9 mouse cellular contexts compared by ENCODE assay signal in the genomic region with DNA sequence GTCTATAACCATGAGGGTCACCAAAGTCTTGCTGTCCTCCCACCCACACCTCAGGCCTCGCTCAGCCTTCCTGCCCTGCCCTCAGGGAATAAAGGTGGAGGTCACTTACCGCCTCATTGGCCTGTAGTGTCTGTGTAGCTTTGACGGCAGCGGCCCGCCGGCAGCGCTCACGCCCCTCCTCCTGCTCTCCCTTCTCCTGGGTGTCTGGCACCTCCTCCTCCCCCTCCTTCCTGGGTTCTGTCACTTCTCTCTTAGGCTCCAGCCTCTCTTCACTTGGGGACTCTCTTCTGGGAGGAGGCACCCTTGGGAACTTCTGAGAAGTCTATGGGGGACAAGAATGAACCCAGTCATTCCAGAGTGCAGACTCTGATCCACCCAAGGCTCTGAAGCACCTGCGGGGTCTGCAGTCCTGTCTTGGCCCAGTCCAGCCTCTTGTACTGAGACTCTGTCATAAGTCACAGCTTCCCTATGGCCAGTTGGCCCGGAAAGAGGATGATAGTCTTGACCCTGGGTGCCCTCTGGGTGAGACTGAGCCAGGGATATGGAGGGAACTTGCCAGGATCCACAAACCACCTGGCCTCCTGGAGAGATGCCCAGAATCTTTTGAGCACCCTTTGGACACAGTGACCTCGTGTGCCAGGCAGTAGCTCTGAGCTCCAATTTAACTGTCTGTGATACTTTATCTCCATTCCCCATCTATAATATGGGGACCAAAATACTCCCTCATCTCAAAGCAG. TPM values are rescaled to one million over a fixed set of nuclear protein-coding genes. Genes with fewer than 3 reads are reported as not detected.
DNase-seq lines count a peak whose midpoint lies in the region; ATAC-seq and TF ChIP-seq lines count a peak whose summit lies in the region.
"Had no signal": no experiment of that assay in that cellular context is flagged by ENCODE, and none has a peak within 500 bp of the region (broad histone marks: within the 10 kb centered on the region; RNA-seq: fewer than 3 reads in every experiment).

No protein-coding gene starts in this region.

- no peaks in the 10 kb centered on the region; the same call in none of the 2 replicates for H3K36me3 ChIP-seq in kidney, adult 2 months (ENCODE audit: control insufficient read depth, insufficient read depth, low read length)
- peaks cover 92% of the 10 kb centered on the region for H3K36me3 ChIP-seq in kidney, embryonic 15.5 days
- H3K36me3 ChIP-seq in heart, embryonic 12.5 days: peaks cover 79% of the 10 kb centered on the region

- H3K27me3 ChIP-seq in kidney, adult 2 months (replicated peaks; ENCODE audit: control insufficient read depth, insufficient read depth, low read length): no peaks in the 10 kb centered on the region
- H3K27me3 ChIP-seq in kidney, embryonic 15.5 days: no peaks in the 10 kb centered on the region
- H3K27me3 ChIP-seq in cerebellum, adult 2 months (ENCODE audit: control insufficient read depth, insufficient read depth, low read length): no peaks in the 10 kb centered on the region
- H3K27me3 ChIP-seq in heart, embryonic 12.5 days (replicated peaks): no peaks in the 10 kb centered on the region
- H3K27me3 ChIP-seq: hindbrain, embryonic 15.5 days had no signal

- no peak overlapping the region for H3K4me3 ChIP-seq in kidney, adult 2 months (ENCODE audit: insufficient read depth, low read depth, low read length)
- no peak overlapping the region for H3K4me3 ChIP-seq in kidney, embryonic 15.5 days (replicated peaks)
- H3K4me3 ChIP-seq in cerebellum, adult 2 months (replicated peaks; ENCODE audit: insufficient read depth, low read depth, low read length): no peak overlapping the region
- no peak overlapping the region for H3K4me3 ChIP-seq in heart, embryonic 12.5 days
- H3K4me3 ChIP-seq: hindbrain, embryonic 15.5 days had no signal

- DNase-seq in kidney, adult 2 months: peak; percentile 95
- peak; percentile 94 to 97 for DNase-seq in cerebellum, adult 2 months
- peak; percentile 76 for DNase-seq in lung, postnatal 14 days
- DNase-seq in right cerebral cortex, postnatal 25 days: no peak
- DNase-seq in urinary bladder, adult 2 months (ENCODE audit: low spot score): no peak
- DNase-seq in thymus, postnatal 4 days: no peak

- WGBS in kidney, adult 2 months: 29% methylated on average over 11 of the region's 11 CpGs
- WGBS in kidney, embryonic 15.5 days: 49% methylated on average over 11 of the region's 11 CpGs
- WGBS in cerebellum, adult 2 months: 13% methylated on average over 11 of the region's 11 CpGs
- WGBS in heart, embryonic 12.5 days: 47% methylated on average over 11 of the region's 11 CpGs

- TF ChIP-seq CTCF in kidney, adult 2 months (conservative IDR thresholded peaks at IDR 0.05; ENCODE audit: insufficient read depth, insufficient read length, low read depth, low read length): no peak; the same call in 1 of the 2 replicates
- TF ChIP-seq CTCF in cerebellum, adult 2 months (IDR thresholded peaks at IDR 0.05; ENCODE audit: borderline replicate concordance, insufficient read depth, low read depth, low read length): no peak

- peaks cover 6% of the 10 kb centered on the region for H3K4me1 ChIP-seq in kidney, adult 2 months (ENCODE audit: control insufficient read depth, insufficient read depth, low read length)
- H3K4me1 ChIP-seq in kidney, embryonic 15.5 days: peaks cover 10% of the 10 kb centered on the region; the same call in 1 of the 2 replicates
- peaks cover 29% of the 10 kb centered on the region for H3K4me1 ChIP-seq in cerebellum, adult 2 months (ENCODE audit: control insufficient read depth, insufficient read depth, low read length)
- H3K4me1 ChIP-seq in heart, embryonic 12.5 days (replicated peaks): peaks cover 53% of the 10 kb centered on the region

- ATAC-seq in kidney, embryonic 15.5 days (replicated peaks; ENCODE audit: low FRiP score): no peak
- no peak for ATAC-seq in heart, embryonic 12.5 days (ENCODE audit: insufficient number of reproducible peaks, low FRiP score)

- no peak for TF ChIP-seq POLR2A in kidney, adult 2 months (IDR thresholded peaks at IDR 0.05; ENCODE audit: low read depth, low read length)
- no peak for TF ChIP-seq POLR2A in cerebellum, adult 2 months (IDR thresholded peaks at IDR 0.05; ENCODE audit: borderline replicate concordance, insufficient read depth, low read length)

- H3K9ac ChIP-seq in kidney, embryonic 15.5 days: no peak overlapping the region
- no peak overlapping the region; the same call in 1 of the 2 replicates for H3K9ac ChIP-seq in heart, embryonic 12.5 days
- H3K9ac ChIP-seq: hindbrain, embryonic 15.5 days had no signal

- no peak overlapping the region for H3K4me2 ChIP-seq in kidney, embryonic 15.5 days
- no peak overlapping the region for H3K4me2 ChIP-seq in heart, embryonic 12.5 days
- H3K4me2 ChIP-seq: hindbrain, embryonic 15.5 days had no signal

- no peak overlapping the region for H3K27ac ChIP-seq in kidney, adult 2 months (ENCODE audit: insufficient read depth, low read depth, low read length)
- H3K27ac ChIP-seq in kidney, embryonic 15.5 days: no peak overlapping the region
- H3K27ac ChIP-seq in cerebellum, adult 2 months (ENCODE audit: insufficient read depth, low read length): peak overlapping the region; percentile 83
- H3K27ac ChIP-seq in heart, embryonic 12.5 days (ENCODE audit: poor library complexity, severe bottlenecking): peak overlapping the region; percentile 49; the same call in 1 of the 2 replicates
- H3K27ac ChIP-seq: hindbrain, embryonic 15.5 days had no signal

- H3K9me3 ChIP-seq in kidney, embryonic 15.5 days (replicated peaks): no peaks in the 10 kb centered on the region
- H3K9me3 ChIP-seq in heart, embryonic 12.5 days (replicated peaks): no peaks in the 10 kb centered on the region
- H3K9me3 ChIP-seq: hindbrain, embryonic 15.5 days had no signal

RNA-seq across cellular contexts. Expression of a gene that starts 6.7 kb away (rescaled TPM):
- polyA plus RNA-seq in kidney, adult 2 months (2012; rRNA removed): 0.05 TPM in 1 of 2 replicates, not detected in the other
- 1.00 and 1.0 TPM in 2 replicates for polyA plus RNA-seq in kidney, embryonic 15.5 days (2015; fragmentation: Nextera tagmentation; extraction: Ambion mirVana)
- 0.68 and 0.84 TPM in 2 replicates for polyA plus RNA-seq in cerebellum, adult 2 months (2012; rRNA removed)
- 0.40 and 0.68 TPM in 2 replicates for polyA plus RNA-seq in heart, embryonic 12.5 days (2016; fragmentation: Nextera tagmentation; extraction: Ambion mirVana)
- polyA plus RNA-seq in urinary bladder, adult 2 months (2012; rRNA removed): 0.19 and 0.34 TPM in 2 replicates

RNA-seq across cellular contexts. Expression of a gene that starts 40.8 kb away (rescaled TPM):
- 5.0 and 6.3 TPM in 2 replicates for polyA plus RNA-seq in kidney, adult 2 months (2012; rRNA removed)
- 5.3 and 6.5 TPM in 2 replicates for polyA plus RNA-seq in kidney, embryonic 15.5 days (2015; fragmentation: Nextera tagmentation; extraction: Ambion mirVana)
- 22.6 and 23.8 TPM in 2 replicates for polyA plus RNA-seq in cerebellum, adult 2 months (2012; rRNA removed)
- polyA plus RNA-seq in heart, embryonic 12.5 days (2016; fragmentation: Nextera tagmentation; extraction: Ambion mirVana): 4.4 and 5.4 TPM in 2 replicates
- polyA plus RNA-seq in urinary bladder, adult 2 months (2012; rRNA removed): 7.7 and 10.0 TPM in 2 replicates

RNA-seq across cellular contexts. Expression of a gene that starts 54.5 kb away (rescaled TPM):
- polyA plus RNA-seq in kidney, adult 2 months (2012; rRNA removed): 6.9 and 7.1 TPM in 2 replicates
- polyA plus RNA-seq in kidney, embryonic 15.5 days (2015; fragmentation: Nextera tagmentation; extraction: Ambion mirVana): 1.5 and 1.8 TPM in 2 replicates
- polyA plus RNA-seq in cerebellum, adult 2 months (2012; rRNA removed): 5.5 and 6.6 TPM in 2 replicates
- polyA plus RNA-seq in heart, embryonic 12.5 days (2016; fragmentation: Nextera tagmentation; extraction: Ambion mirVana): 0.64 and 1.1 TPM in 2 replicates
- polyA plus RNA-seq in urinary bladder, adult 2 months (2012; rRNA removed): 5.2 and 5.6 TPM in 2 replicates

Comparison
In these comparisons a context has a peak if more than half of its experiments do, and no peak if none do; other contexts are left out.
1. DNase-seq: peak in kidney, adult 2 months (single experiment), cerebellum, adult 2 months (2 of 2) and lung, postnatal 14 days (single experiment); none in right cerebral cortex, postnatal 25 days (single experiment), urinary bladder, adult 2 months (single experiment) and thymus, postnatal 4 days (single experiment).
2. H3K27ac ChIP-seq: peak in cerebellum, adult 2 months (single experiment) and heart, embryonic 12.5 days (single experiment); none in kidney, adult 2 months (single experiment) and kidney, embryonic 15.5 days (single experiment).